Mouse (Mus musculus) lung, postnatal 25 days (tissue): ENCODE data around the gene Gas8.
"Not testable (repeated sequence)": the region's sequence is repeated elsewhere in the genome, so short reads cannot be mapped to it uniquely, and the experiment has no call there.

Experiments used
- DNase-seq: peaks from one replicate; pipeline ENCODE4 v3.0.0; 2022; ENCODE audit warnings: low spot score

Gene Gas8

DNA sequence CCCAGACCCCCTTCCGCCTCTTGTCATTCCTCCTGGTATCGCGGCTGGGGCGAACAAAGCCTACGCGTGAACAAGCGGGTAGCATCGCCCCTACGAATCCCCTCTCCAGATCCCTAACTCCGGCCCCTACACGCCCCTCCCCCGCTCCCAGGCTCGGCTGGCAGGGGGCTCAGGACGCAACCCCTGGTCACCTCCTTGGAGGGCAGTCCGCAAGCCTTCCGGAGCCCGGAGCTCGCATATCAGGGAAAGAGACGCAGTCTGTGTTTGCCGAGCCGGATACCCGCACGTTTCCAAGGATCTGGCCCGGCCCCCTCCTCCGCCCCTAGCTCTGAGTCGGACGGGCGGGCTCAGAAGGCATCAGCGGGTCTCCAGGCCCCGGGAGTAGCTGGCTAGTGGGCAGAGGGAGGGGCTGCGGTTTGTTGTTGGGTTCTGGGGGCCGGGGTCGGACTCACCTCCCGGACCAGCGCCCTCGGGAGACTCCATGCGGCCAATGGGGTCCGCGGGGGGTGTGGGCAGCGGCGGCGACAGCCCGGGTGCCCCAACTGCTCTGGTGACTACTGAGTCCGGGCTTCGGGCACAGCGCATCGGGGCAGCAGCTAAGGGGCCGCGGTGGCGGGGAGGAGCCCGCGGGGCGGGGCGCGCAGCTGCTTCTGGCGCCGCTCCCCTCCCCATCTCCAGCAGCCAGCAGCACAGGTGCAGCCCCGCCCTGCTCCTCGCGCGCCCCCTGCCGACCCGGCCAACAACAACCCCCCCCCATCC lies 3.7 kb upstream of the Gas8 start, which contains the start of gene Dbndd1:
Gene Dbndd1, minus strand, starts transcription at position 683 of the 759 bp plus-strand sequence.
- DNase-seq = no peak

DNA sequence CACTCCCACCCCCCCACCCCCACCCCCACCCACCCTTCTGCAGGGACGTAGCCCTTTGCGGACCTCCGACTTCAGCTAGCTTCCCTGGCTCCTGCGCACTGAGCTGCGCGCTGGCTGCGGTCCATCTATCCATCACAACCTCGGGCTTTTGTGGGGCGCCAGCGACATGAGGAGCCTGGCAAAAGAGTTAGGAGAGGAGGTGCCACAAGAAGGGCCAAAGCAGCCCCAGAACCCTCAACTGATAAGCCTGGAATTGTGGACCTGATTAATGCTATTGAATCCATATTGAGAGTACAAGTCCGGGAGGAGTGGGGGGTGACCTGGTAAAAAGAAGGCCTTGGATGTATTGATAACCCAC lies 3.1 kb upstream of the Gas8 start:
- DNase-seq = no peak

DNA sequence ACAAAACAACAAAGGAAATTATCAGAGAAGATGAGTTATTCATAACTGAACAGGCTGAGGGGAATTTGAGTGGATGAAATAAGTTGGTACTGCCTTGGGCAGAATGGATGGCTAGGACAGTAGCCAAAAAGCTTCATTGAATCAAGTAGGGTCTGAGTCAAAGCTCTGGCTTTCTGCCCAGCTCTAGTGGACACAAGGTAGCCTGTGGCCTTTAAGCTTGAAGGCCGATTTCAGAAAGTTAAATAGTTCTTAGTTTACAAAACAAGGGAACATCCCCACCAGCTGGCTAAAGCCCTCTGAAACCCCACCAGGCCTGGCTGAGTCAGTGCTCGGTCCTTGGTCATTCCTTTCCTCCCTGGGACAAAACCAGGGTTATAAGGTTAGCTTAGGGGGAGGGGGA lies 2.0 kb upstream of the Gas8 start:
- DNase-seq = no peak

DNA sequence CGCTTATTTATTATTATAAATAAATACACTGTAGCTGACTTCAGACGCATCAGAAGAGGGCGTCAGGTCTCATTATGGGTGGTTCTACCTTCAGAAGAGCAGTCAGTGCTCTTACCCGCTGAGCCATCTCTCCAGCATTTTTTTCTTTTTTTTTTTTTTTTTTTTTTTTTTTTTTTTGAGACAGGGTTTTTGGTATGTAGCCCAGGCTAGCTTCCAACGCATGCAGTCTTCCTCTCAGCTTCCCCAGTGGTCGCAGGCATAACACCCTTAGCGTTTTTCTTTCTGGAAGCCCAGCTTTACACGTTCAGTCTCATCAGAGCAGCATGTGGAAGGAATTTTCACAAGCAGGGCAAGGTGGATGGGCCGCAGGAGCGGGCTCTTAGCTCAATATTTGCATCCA lies 462 bp upstream of the Gas8 start:
- DNase-seq = no peak

DNA sequence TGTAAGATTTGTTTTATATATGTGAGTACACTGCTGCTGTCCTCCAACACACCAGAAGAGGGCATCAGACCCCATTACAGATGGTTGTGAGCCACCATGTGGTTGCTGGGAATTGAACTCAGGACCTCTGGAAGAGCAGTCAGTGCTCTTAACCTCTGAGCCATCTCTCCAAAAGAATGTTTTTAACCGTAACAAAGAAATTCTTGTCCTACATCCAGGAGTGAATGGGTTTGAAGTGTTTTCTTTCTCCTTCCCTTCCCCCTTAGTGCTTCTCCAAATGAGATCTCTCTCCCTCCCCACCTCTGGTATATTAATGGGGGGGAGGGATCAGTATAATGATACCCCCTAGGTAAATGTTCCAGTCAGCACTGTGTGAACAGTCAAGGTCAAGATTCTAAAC lies 1.4 kb downstream of the Gas8 start:
- DNase-seq = not testable (repeated sequence)

DNA sequence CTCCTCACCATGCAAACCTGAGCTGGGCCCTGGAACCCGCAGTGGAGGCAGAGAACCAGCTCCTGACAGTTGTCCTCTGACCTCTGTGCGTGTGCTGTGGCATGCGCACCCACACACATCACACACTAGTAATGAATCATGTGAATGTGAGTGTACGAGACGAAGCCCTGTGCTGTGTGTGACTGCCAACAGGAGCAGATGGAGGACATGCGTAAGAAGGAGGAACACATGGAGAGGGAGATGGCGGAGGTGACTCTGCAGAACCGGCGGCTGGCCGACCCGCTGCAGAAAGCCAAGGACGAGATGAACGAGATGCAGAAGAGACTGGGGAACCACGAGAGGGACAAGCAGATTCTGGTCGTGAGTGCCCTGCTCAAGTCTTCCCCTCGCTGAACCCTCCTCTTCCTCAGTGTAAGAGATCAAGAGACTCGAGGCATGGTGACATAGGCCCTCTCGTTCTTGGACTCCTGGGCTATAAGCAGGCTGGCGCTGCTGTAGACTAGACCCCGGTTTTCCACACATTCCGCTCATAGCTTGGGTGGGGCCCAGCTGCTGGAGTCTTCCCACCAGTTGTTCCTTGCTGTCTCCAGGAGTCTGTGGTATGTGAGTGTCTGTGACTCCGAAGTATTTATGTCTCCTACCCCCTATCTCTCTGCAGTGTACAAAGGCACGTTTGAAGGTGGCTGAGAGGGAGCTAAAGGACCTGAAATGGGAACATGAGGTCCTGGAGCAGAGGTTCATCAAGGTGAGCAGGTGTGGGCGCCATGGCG lies 9.3 kb downstream of the Gas8 start:
- DNase-seq = no peak

DNA sequence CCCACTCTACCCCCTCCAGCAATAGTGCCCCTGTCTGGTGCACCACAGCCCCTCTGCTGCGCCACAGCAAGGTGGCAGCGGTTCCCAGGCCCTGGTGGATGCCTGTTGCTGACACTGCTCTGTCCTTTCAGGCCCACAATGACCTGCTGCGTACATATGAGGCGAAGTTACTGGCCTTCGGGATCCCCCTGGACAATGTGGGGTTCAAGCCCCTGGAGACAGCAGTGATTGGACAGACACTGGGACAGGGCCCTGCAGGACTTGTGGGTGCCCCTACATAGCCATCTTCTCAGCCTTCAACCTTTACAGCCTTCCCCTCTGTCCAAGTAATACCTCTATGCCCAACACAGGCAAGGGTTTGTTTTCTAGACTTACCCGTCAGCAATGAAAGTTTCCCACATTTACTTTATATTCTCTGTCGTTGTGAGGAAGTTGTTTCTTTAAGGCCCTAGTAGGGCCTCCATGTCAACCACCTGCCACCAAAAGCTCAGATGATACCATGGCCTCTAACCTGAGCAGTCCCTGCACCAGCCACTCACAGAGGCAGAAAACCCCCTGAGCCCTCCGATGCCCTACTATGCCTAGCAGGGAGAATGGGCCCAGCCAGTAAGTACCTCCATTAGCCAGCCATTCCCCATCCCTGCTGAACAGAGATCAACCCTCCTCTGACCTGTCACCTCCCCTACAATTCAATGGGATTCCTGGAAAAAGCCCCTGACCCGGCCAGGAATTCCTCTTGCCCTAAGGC lies 17.8 kb downstream of the Gas8 start:
- no peak for DNase-seq

DNA sequence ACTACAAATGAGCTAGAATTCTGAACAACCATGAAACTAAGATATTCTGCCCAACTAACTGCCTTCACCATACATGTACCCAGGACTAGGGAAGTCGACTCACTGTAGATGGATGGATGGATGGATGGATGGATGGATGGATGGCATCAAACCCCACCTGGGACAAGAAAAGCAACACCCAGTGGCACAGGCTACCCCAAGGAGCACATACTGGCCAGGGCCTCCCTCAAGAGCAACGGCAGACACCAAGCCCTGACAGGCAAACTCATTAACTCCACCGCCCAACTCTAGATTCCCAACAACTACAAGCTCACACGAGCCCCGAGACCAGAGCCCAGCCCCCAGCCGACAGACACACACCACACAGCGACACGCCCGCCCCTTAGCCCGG lies 18.4 kb downstream of the Gas8 start:
- DNase-seq = no peak

DNA sequence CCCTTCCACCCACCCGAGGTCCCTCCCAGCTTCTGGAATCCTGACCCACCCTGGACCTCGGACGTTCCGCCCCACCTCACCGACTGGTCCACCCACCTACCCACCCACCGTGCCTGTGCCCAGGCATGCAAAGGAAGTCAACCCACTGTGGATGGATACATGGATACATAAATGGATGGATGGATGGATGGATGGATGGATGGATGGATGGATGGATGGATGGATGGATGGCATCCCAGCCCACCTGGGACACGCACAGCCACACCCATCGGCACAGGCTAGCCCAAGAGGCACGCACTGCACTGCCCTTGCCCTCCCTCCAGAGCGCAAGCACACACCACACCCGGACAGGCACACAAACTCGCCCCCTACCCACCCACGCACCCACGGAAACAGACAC lies 19.0 kb downstream of the Gas8 start:
- DNase-seq = not testable (repeated sequence)

DNA sequence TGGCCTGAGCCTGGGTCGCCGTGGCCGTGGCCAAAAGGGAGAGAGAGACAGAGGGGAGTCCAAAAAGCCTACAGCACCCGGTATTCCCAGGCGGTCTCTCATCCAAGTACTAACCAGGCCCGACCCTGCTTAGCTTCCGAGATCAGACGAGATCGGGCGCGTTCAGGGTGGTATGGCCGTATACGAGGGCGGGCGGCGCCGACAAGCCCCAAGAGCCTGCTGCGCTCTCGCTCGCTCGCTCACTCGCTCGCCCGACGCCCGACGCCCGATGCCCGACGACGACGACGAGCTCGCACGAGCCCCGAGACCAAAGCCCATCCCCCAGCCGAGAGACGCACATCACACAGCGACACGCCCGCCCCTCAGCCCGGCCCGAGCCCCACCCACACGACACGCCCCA lies 45.6 kb downstream of the Gas8 start:
- not testable (repeated sequence) for DNase-seq

DNA sequence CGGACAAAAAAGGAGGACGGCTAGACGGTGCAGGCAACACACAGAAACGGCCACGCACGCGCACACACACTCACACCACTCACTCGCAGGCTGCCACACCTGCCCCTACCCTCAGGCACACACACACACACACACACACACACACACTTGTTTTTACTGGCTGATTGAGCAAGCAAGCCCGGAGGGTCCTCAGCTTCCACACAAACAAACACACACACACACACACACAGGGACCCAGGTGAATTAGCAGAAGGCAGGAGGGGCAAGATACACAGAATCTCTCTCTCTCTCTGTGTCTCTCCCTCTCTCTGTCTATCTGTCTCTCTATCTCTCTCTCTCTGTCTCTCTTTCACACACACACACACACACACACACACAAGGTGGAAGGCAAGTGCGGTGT lies 56.8 kb downstream of the Gas8 start:
- not testable (repeated sequence) for DNase-seq
